Mouse (Mus musculus) embryonic fibroblast, embryonic 13.5 days (primary cell): ENCODE results near the gene Myocd.

Source experiments
- CTCF ChIP-seq: IDR thresholded peaks from 2 replicates; pipeline ENCODE4 v1.5.1; 2011; ENCODE audit warnings: mild to moderate bottlenecking, control low read depth, low read length, moderate library complexity, borderline replicate concordance; ENCODE audit not compliant: insufficient read depth
- POLR2A ChIP-seq: IDR thresholded peaks from 2 replicates; pipeline ENCODE4 v1.6.1; 2011; ENCODE audit warnings: low read depth, mild to moderate bottlenecking, control low read depth, low read length, moderate library complexity

DNA sequence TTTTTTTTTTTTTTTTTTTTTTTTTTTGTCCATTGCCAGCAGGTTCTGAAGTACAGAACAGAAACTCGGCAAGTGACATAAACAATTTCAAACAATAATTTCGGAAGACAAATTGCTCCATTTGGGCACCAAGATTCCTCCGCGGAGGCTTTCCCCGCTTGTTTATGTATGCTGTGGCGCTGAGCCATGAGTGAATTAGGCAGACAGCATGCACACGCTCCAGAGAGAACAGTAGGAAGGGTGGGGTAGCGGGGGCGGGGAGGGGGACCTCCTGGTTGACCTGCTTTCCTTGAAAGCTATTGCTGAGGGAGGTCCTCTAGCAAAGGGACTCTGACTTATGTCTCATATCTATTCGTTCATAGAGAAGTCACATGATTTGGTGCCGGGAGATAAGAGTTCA lies 13.6 kb downstream of the Myocd start:
- no peak for TF ChIP-seq POLR2A
- TF ChIP-seq CTCF = no peak
